Mouse (Mus musculus): ENCODE data around the gene Clptm1. TPM values are rescaled to one million over a fixed set of nuclear protein-coding genes. Genes with fewer than 3 reads are reported as not detected.
"Not testable (repeated sequence)": the region's sequence is repeated elsewhere in the genome, so short reads cannot be mapped to it uniquely, and the experiment has no call there.

The Clptm1 gene
- polyA plus RNA-seq, 1 experiment from 2014 or later = 77.9 TPM

DNA sequence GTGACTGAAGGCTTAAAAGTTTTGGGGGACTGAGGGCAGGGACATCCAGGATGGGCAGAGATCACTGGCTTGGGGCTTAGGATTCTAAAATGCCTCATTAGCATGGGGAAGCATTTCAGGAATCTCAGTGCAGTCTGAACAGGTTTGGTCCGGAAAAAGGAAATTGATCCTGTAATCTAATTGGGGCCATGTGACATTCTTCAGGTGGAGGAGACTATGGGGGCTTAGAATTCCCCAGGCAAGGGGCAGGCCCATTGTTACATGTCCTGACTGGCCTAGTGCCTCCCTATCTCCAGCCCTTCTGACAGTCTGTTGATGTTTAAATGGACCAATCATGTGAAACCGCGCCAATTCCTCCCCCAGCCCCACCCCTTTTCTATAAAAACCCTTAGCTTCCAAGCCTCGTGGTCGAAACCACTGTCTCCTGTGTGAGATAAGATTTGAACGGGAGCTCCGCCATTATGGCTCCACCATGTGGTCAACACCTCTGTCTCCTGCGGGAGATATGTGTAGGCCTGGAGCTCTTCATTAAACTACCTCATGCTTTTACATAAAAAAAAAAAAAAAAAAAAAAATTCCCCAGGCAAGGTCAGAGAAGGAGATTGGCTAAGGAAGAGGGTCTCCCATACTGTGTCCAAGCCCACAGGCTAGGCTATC lies 22.2 kb upstream of the Clptm1 start:
- H3K4me2 ChIP-seq (replicated peaks; ENCODE audit: low read depth, low read length); H3K9ac ChIP-seq (replicated peaks; ENCODE audit: low read depth, low read length); H3K27ac ChIP-seq (ENCODE audit: low read length); H3K36me3 ChIP-seq (ENCODE audit: control insufficient read depth, insufficient read depth, low read length); H3K4me1 ChIP-seq (ENCODE audit: control insufficient read depth, insufficient read depth, low read length); H3K27me3 ChIP-seq (ENCODE audit: control insufficient read depth, insufficient read depth, low read length); H3K9me3 ChIP-seq (ENCODE audit: control insufficient read depth, low read depth, low read length); ATAC-seq (ENCODE audit: insufficient number of reproducible peaks, insufficient read depth, low FRiP score, low read depth); H3K4me3 ChIP-seq (ENCODE audit: low read depth, low read length): not testable (repeated sequence)
- WGBS = 66% methylated on average over 8 of the region's 8 CpGs

DNA sequence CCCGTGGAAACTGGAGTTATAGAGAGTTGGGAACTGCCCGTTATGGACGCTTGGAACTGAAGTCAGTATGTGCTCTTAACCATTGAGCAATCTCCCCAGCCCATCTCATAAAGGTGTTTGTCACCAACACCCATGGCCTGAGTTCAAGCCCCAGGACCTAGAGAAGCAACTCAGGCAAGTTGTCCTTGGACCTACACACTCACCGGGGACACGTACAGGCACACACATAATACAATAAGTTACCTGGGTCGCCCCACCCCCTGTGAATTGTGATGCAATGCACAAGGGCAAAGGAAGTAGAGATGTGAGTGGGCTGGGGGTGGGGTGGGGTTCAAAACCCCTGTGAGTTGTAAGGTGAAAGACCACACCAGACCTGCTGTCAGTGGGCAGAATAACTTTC lies 21.7 kb upstream of the Clptm1 start:
- no peak overlapping the region for H3K9ac ChIP-seq (replicated peaks; ENCODE audit: low read depth, low read length)
- H3K27ac ChIP-seq (ENCODE audit: low read length) = no peak overlapping the region
- no peaks in the 10 kb centered on the region for H3K9me3 ChIP-seq (ENCODE audit: control insufficient read depth, low read depth, low read length)
- 82% methylated on average over 6 of the region's 6 CpGs for WGBS
- no peaks in the 10 kb centered on the region for H3K36me3 ChIP-seq (ENCODE audit: control insufficient read depth, insufficient read depth, low read length)
- no peak overlapping the region for H3K4me2 ChIP-seq (replicated peaks; ENCODE audit: low read depth, low read length)
- no peak for ATAC-seq (ENCODE audit: insufficient number of reproducible peaks, insufficient read depth, low FRiP score, low read depth)
- no peaks in the 10 kb centered on the region for H3K27me3 ChIP-seq (ENCODE audit: control insufficient read depth, insufficient read depth, low read length)
- no peaks in the 10 kb centered on the region for H3K4me1 ChIP-seq (ENCODE audit: control insufficient read depth, insufficient read depth, low read length)
- H3K4me3 ChIP-seq (ENCODE audit: low read depth, low read length) = no peak overlapping the region

DNA sequence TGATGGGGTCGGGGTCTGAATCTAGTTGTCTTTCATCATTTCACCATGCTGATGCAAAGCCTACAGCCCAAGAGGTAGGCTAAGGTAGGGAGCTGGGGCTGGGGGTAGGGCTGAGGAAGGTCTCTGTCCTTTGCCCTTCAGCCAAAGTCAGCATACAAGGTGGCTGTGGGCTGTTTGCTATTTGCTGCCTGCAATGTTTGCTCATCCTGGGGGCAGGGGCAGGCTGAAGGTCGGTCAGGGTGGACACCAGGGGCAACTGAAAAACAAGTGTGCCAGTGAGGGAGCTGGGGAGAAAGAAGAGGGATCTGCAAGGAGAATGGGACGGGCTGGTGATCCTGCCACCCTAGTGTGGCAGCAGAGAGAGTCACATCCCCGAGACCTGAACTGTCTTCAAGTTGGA lies 20.5 kb upstream of the Clptm1 start:
- H3K4me3 ChIP-seq (ENCODE audit: low read depth, low read length) = no peak overlapping the region

DNA sequence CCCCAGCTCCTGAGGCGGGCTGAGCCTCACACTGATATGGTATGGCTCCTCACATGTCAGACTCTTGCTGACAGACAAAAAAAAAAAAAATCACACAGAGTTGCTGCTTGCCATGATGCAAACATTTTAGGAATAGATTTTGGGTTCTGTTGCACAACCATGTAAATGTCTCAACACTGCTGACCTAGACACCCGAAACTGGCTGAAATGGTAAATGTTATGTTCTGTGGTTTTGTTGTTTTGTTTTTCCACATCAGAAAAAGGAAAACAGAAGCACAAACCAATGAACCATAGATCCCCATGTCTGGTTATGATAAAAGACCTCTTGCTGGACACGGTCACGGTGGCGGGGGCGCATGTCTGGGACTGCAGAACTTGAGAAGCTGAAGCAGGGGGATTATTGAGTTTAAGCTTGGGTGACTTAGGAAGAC lies 19.0 kb upstream of the Clptm1 start:
- no peaks in the 10 kb centered on the region for H3K9me3 ChIP-seq (ENCODE audit: control insufficient read depth, low read depth, low read length)
- H3K4me2 ChIP-seq (replicated peaks; ENCODE audit: low read depth, low read length) = no peak overlapping the region
- no peak for ATAC-seq (ENCODE audit: insufficient number of reproducible peaks, insufficient read depth, low FRiP score, low read depth)
- WGBS = 88% methylated on average over 6 of the region's 6 CpGs
- no peak overlapping the region for H3K4me3 ChIP-seq (ENCODE audit: low read depth, low read length)
- no peaks in the 10 kb centered on the region for H3K36me3 ChIP-seq (ENCODE audit: control insufficient read depth, insufficient read depth, low read length)
- no peaks in the 10 kb centered on the region for H3K4me1 ChIP-seq (ENCODE audit: control insufficient read depth, insufficient read depth, low read length)
- H3K27me3 ChIP-seq (ENCODE audit: control insufficient read depth, insufficient read depth, low read length) = no peaks in the 10 kb centered on the region
- H3K27ac ChIP-seq (ENCODE audit: low read length) = no peak overlapping the region
- no peak overlapping the region for H3K9ac ChIP-seq (replicated peaks; ENCODE audit: low read depth, low read length)

More for the DNA sequence above, 20.5 kb upstream of the Clptm1 start:
- Histone ChIP-seq H3K27me3 (ENCODE audit: control insufficient read depth, insufficient read depth, low read length) (no peaks in the 10 kb centered on the region), H3K4me1 (ENCODE audit: control insufficient read depth, insufficient read depth, low read length) (no peaks in the 10 kb centered on the region), H3K9me3 (ENCODE audit: control insufficient read depth, low read depth, low read length) (no peaks in the 10 kb centered on the region), H3K27ac (ENCODE audit: low read length) (no peak overlapping the region), H3K36me3 (ENCODE audit: control insufficient read depth, insufficient read depth, low read length) (no peaks in the 10 kb centered on the region), H3K4me2 (replicated peaks; ENCODE audit: low read depth, low read length) (no peak overlapping the region), H3K9ac (replicated peaks; ENCODE audit: low read depth, low read length) (no peak overlapping the region)
- WGBS = 45% methylated on average over 4 of the region's 4 CpGs
- ATAC-seq (ENCODE audit: insufficient number of reproducible peaks, insufficient read depth, low FRiP score, low read depth) = no peak

DNA sequence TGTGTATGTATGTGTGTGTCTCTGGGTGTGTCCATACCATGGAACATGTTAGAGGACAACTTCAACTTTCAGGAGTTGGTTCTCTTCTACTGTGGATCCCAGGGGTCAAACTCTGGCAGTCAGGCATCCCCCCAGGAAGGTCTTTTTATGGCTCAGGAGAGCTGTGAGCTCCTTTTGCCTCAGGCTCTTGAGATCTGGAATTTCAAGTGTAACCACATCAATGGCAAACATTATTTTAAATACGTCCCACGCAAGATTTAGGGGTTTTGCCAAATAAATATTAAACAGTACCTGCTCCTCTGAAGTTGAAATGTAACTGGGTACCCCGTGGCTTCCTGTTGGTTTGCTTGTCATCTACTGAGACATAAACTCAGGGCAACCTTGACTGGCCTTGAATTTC lies 18.1 kb upstream of the Clptm1 start:
- H3K4me3 ChIP-seq (ENCODE audit: low read depth, low read length) = no peak overlapping the region
- H3K9me3 ChIP-seq (ENCODE audit: control insufficient read depth, low read depth, low read length) = no peaks in the 10 kb centered on the region
- H3K27ac ChIP-seq (ENCODE audit: low read length) = no peak overlapping the region
- H3K9ac ChIP-seq (replicated peaks; ENCODE audit: low read depth, low read length) = no peak overlapping the region
- H3K4me1 ChIP-seq (ENCODE audit: control insufficient read depth, insufficient read depth, low read length) = no peaks in the 10 kb centered on the region
- whole genome bisulfite sequencing = 75% methylated on average over 3 of the region's 3 CpGs
- no peaks in the 10 kb centered on the region for H3K27me3 ChIP-seq (ENCODE audit: control insufficient read depth, insufficient read depth, low read length)
- no peak for ATAC-seq (ENCODE audit: insufficient number of reproducible peaks, insufficient read depth, low FRiP score, low read depth)
- H3K36me3 ChIP-seq (ENCODE audit: control insufficient read depth, insufficient read depth, low read length) = no peaks in the 10 kb centered on the region
- no peak overlapping the region for H3K4me2 ChIP-seq (replicated peaks; ENCODE audit: low read depth, low read length)

DNA sequence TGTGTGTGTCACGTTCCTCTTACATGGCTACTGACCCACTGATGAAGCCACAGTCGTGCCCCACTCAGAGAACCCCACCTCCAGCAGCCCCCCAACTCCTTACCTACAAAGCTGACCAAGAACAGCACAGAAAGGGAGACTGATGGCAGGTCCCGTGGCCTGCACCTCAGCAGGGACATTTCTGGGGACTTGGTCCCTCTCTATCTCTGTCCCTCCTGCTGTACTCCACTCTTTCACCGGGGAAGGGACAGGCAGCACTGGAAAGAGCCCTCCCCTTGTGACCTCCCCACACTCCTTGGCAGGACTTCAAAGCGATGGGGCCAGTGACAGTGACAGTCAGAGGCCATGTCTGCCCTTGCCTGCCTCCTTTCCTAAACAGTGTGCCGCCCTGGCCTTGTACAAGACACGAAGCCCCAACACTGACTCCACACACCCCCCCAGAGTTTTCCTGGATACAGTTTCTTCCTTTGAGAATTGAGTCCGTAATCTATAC lies 16.4 kb upstream of the Clptm1 start, which contains the start of the genes Gm44805 and Apoc4:
Gene Gm44805 (minus strand): TSS at position 222 of the 493 bp plus-strand sequence.
Gene Apoc4 (minus strand): TSS at position 278 of the 493 bp plus-strand sequence.
- 60% methylated on average over 8 of the region's 8 CpGs for WGBS
- H3K9me3 ChIP-seq (ENCODE audit: control insufficient read depth, low read depth, low read length) = no peaks in the 10 kb centered on the region
- ATAC-seq (ENCODE audit: insufficient number of reproducible peaks, insufficient read depth, low FRiP score, low read depth) = no peak
- H3K4me3 ChIP-seq (ENCODE audit: low read depth, low read length) = no peak within 1 kb of the TSS
- H3K27me3 ChIP-seq (ENCODE audit: control insufficient read depth, insufficient read depth, low read length) = no peaks in the 10 kb centered on the region
- H3K4me1 ChIP-seq (ENCODE audit: control insufficient read depth, insufficient read depth, low read length) = no peaks in the 10 kb centered on the region
- H3K9ac ChIP-seq (replicated peaks; ENCODE audit: low read depth, low read length) = no peak within 1 kb of the TSS
- no peak within 1 kb of the TSS for H3K27ac ChIP-seq (ENCODE audit: low read length)
- no peaks in the 10 kb centered on the region for H3K36me3 ChIP-seq (ENCODE audit: control insufficient read depth, insufficient read depth, low read length)
- H3K4me2 ChIP-seq (replicated peaks; ENCODE audit: low read depth, low read length) = no peak within 1 kb of the TSS

DNA sequence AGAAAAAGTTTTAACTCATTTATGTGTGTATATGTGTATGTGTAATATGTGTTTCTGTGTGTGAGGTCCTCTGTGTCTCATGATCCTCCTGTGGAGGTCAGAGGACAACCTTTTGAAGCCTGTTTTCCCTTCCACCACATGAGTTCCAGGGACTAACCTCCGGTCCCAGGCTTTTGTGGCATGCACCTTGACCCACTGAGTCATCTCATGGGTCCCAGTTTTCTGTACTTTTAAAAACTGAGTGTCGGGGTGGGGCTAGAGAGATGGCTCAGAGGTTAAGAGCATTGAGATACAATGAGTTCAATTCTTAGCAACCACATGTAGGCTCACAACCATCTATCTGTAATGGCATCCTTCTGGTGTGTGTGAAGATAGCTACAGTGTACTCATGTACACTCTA lies 15.9 kb upstream of the Clptm1 start:
- Histone ChIP-seq H3K36me3 (ENCODE audit: control insufficient read depth, insufficient read depth, low read length) (no peaks in the 10 kb centered on the region), H3K9ac (replicated peaks; ENCODE audit: low read depth, low read length) (no peak overlapping the region), H3K4me3 (ENCODE audit: low read depth, low read length) (no peak overlapping the region), H3K4me1 (ENCODE audit: control insufficient read depth, insufficient read depth, low read length) (no peaks in the 10 kb centered on the region), H3K27me3 (ENCODE audit: control insufficient read depth, insufficient read depth, low read length) (no peaks in the 10 kb centered on the region), H3K4me2 (replicated peaks; ENCODE audit: low read depth, low read length) (no peak overlapping the region), H3K27ac (ENCODE audit: low read length) (no peak overlapping the region), H3K9me3 (ENCODE audit: control insufficient read depth, low read depth, low read length) (no peaks in the 10 kb centered on the region)
- whole genome bisulfite sequencing = 76% methylated on average over 2 of the region's 2 CpGs
- no peak for ATAC-seq (ENCODE audit: insufficient number of reproducible peaks, insufficient read depth, low FRiP score, low read depth)

DNA sequence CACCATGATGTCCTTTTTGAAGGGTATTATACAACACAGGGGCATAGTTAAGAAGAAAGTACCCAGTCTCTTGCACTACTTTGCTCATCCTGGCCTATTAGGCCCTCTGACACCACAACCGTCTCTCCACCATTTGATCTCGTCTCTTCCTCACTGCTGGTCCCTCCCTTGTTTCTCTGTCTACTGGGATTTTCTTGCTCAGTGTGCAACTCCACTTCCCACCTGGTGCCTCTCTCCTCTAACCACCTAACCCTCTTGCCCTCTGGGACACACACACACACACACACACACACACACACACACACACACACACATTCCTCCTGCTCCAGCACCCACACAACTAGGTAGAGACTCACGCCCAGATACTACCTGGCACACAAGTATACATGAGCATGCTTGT lies 14.1 kb upstream of the Clptm1 start:
- Histone ChIP-seq H3K4me3 (ENCODE audit: low read depth, low read length) (no peak overlapping the region), H3K27ac (ENCODE audit: low read length) (no peak overlapping the region), H3K36me3 (ENCODE audit: control insufficient read depth, insufficient read depth, low read length) (no peaks in the 10 kb centered on the region), H3K4me1 (ENCODE audit: control insufficient read depth, insufficient read depth, low read length) (no peaks in the 10 kb centered on the region), H3K9ac (replicated peaks; ENCODE audit: low read depth, low read length) (no peak overlapping the region), H3K4me2 (replicated peaks; ENCODE audit: low read depth, low read length) (no peak overlapping the region), H3K9me3 (ENCODE audit: control insufficient read depth, low read depth, low read length) (no peaks in the 10 kb centered on the region), H3K27me3 (ENCODE audit: control insufficient read depth, insufficient read depth, low read length) (no peaks in the 10 kb centered on the region)
- ATAC-seq (ENCODE audit: insufficient number of reproducible peaks, insufficient read depth, low FRiP score, low read depth) = no peak
- 84% methylated on average over 3 of the region's 3 CpGs for WGBS

DNA sequence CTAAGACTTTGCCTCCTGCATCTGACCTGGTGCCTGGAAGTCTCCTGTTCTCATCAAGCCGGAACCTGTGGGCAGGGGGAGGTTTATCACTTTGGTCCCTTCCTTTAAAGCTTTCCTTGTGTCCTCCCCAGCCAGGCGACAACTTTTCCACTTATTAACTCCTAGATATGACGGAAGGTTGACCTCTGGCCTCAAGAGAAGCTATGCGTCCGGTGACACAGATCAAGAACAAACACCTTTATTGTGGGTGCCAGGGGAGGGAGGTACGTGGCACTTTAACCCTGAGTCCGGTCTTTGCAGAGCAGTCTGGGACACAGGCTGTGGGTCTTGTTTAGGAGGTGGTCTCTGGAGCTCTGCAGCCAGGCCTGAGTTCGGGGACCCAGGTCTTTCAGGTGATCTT lies 13.0 kb upstream of the Clptm1 start, which contains the start of gene Apoc2:
Gene Apoc2 (minus strand): TSS at position 70 of the 400 bp plus-strand sequence.
- Histone ChIP-seq H3K27ac (ENCODE audit: low read length) (no peak within 1 kb of the TSS), H3K9me3 (ENCODE audit: control insufficient read depth, low read depth, low read length) (no peaks in the 10 kb centered on the region), H3K4me1 (ENCODE audit: control insufficient read depth, insufficient read depth, low read length) (no peaks in the 10 kb centered on the region), H3K27me3 (ENCODE audit: control insufficient read depth, insufficient read depth, low read length) (no peaks in the 10 kb centered on the region), H3K4me2 (replicated peaks; ENCODE audit: low read depth, low read length) (no peak within 1 kb of the TSS), H3K9ac (replicated peaks; ENCODE audit: low read depth, low read length) (no peak within 1 kb of the TSS; the same call in 1 of the 2 replicates), H3K36me3 (ENCODE audit: control insufficient read depth, insufficient read depth, low read length) (no peaks in the 10 kb centered on the region), H3K4me3 (ENCODE audit: low read depth, low read length) (no peak within 1 kb of the TSS)
- ATAC-seq (ENCODE audit: insufficient number of reproducible peaks, insufficient read depth, low FRiP score, low read depth) = no peak
- 61% methylated on average over 8 of the region's 8 CpGs for WGBS
